Mouse (Mus musculus): ENCODE data around the gene Cldnd1. TPM values are rescaled to one million over a fixed set of nuclear protein-coding genes. Genes with fewer than 3 reads are reported as not detected.

Gene Cldnd1
- polyA plus RNA-seq (2012; rRNA removed) = 52.8 and 69.2 TPM in 2 replicates

DNA sequence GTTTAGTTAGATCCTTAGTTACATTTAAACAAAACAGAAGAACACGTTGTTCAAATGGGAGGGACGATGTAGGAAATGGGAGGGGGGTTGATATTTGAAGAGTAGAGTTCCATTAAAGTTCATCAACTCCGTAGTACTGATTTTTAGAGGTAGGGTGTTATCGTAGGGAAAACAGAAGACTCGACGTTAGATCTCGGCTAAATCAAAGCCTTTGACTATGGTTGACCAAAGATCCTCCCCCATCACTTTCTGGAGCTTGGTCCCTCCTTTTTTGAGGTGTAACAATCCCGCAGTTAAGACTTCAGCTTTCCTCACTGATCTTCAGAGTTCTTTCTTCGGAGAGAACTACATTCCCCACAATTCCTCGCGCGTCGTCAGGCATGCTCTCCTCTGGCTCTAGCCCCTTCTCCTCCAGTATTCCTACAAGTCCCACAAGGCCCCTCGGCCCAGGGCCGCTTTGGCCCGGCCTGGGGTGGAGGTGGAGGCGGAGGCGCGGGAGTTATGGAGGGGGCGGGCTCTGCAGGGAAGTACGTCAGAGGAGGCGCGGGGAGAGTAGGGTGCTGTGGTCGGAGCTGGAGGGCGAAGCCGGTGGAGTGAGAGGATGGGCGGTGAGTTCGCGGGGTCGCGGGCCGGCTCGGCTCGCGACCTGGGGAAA lies at the start of gene Cldnd1:
Gene Cldnd1, plus strand, starts transcription at position 434 of the 655 bp plus-strand sequence.

DNA sequence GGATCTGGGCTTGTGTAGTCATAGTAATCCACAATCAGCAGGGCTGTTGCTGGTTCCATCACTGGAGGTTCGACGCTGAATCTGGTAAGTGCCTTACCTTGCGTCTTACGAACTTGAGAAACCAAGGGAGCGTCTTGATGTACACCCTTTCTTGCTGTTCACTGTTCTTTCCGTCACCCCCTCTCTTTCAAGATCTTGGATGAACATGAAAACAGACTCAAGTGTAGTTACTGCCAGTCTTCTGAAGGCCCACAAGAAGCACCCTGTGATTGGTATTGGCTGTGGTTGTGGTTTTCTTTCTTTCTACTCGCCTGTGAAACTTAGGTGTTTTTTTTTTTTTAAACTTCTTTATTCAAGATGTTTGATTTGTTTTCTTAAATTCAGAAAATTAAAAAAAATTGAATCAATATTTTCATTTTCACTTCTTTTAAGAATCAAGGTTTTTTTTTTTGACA lies 9.0 kb upstream of the Cldnd1 start, which contains the start of gene Gpr15:
Gene Gpr15, minus strand, starts transcription at position 405 of the 455 bp plus-strand sequence.

DNA sequence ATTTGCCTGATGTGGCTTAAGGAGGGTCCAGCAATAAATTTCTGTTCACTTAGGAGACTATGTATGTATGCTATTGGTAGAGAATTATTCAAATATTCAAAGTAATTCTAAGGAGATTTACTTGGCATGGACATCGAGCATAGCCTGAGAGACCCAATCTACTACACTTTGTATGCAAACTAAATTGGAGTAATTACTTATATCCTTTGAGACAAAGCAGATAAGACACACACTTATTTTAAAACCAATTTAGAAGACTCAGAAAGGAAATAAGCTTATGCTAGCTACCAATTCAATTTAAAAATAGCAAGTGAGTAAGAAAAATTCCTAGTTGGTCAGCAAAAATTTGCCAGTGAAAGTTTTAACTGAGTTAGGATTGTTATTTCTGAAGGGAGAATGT lies 35.4 kb downstream of the Cldnd1 start, which contains the start of gene Olfr172:
Gene Olfr172, minus strand, starts transcription at position 101 of the 400 bp plus-strand sequence.

Other genes starting within 250 kb of the Cldnd1 start
- gene St3gal6, start 203.7 kb upstream of the Cldnd1 start, polyA plus RNA-seq (2012; rRNA removed) = 61.8 and 96.0 TPM in 2 replicates
- gene Gm813, start 110.9 kb upstream of the Cldnd1 start, polyA plus RNA-seq (2012; rRNA removed) = not detected in 2 replicates
- gene E330017A01Rik, start 89.2 kb upstream of the Cldnd1 start, polyA plus RNA-seq (2012; rRNA removed) = not detected in 2 replicates
- 14.6 and 15.9 TPM in 2 replicates for gene Cpox, start 57.6 kb upstream of the Cldnd1 start, polyA plus RNA-seq (2012; rRNA removed)
- gene Gpr15, start 8.8 kb upstream of the Cldnd1 start, polyA plus RNA-seq (2012; rRNA removed) = 0.25 and 0.70 TPM in 2 replicates
- not detected in 2 replicates for gene Olfr172, start 35.3 kb downstream of the Cldnd1 start, polyA plus RNA-seq (2012; rRNA removed)
- gene Olfr173, start 72.4 kb downstream of the Cldnd1 start, polyA plus RNA-seq (2012; rRNA removed) = not detected in 2 replicates
- not detected in 2 replicates for gene Olfr175-ps1, start 98.9 kb downstream of the Cldnd1 start, polyA plus RNA-seq (2012; rRNA removed)
- not detected in 2 replicates for gene Olfr177, start 146.9 kb downstream of the Cldnd1 start, polyA plus RNA-seq (2012; rRNA removed)
- gene Olfr178, start 164.2 kb downstream of the Cldnd1 start, polyA plus RNA-seq (2012; rRNA removed) = not detected in 2 replicates
- gene Olfr181, start 200.8 kb downstream of the Cldnd1 start, polyA plus RNA-seq (2012; rRNA removed) = not detected in 2 replicates
- gene Olfr180, start 201.5 kb downstream of the Cldnd1 start, polyA plus RNA-seq (2012; rRNA removed) = not detected in 2 replicates